Mouse (Mus musculus) testis, adult 2 months (tissue): ENCODE measurements around the gene Thsd4.

Experiments
- CTCF ChIP-seq: fragments of 200-500 bp; IDR thresholded peaks from 2 replicates; pipeline ENCODE4 v1.5.1; 2012; ENCODE audit warnings: low read depth, mild to moderate bottlenecking, inconsistent platforms, low read length, moderate library complexity; ENCODE audit not compliant: control insufficient read depth, insufficient read depth, insufficient replicate concordance
- POLR2A ChIP-seq: fragments of 200-500 bp; IDR thresholded peaks from 2 replicates; pipeline ENCODE4 v1.6.1; 2012; ENCODE audit warnings: low read depth, mild to moderate bottlenecking, inconsistent platforms, low read length, moderate library complexity; ENCODE audit not compliant: control insufficient read depth

DNA sequence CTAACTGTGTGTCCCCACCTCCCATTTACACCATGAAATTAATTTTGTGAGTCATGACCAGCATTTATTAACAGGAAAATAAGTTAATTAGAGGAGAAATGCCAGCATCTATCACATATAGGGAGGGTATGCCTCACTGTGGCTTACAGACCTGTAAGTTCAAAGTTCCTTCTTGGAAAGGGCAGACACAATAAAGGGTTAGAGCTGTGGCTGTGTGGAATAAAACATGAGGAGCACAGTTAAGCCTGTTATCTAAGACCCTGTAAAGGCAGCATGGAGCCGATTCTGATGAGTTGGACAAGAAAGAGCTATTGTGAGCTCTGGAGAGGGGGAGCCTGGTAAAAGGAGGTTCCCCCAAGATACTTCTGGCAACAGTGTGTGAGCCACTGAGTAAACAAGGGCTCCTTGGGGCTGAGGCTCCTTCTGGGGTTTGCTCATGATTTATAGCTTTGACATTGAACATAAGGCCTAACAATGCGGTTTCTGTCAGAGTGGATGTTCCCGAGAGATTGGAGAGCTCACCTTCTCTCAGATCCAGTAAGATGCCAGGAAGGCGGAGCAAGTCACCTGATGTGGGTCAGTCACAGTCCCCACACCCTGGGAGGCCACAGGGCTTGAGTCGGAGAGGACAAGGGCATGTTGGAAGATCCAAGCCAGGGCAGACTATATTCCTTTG lies 20.2 kb downstream of the Thsd4 start:
- TF ChIP-seq CTCF (no peak), POLR2A (no peak)
